Mouse (Mus musculus): ENCODE data around the gene Ncoa4. TPM values are rescaled to one million over a fixed set of nuclear protein-coding genes. Genes with fewer than 3 reads are reported as not detected.

Ncoa4 gene
- total and polyA plus RNA-seq, 3 experiments = 54.5 to 64.6 (median 57.9) TPM

DNA sequence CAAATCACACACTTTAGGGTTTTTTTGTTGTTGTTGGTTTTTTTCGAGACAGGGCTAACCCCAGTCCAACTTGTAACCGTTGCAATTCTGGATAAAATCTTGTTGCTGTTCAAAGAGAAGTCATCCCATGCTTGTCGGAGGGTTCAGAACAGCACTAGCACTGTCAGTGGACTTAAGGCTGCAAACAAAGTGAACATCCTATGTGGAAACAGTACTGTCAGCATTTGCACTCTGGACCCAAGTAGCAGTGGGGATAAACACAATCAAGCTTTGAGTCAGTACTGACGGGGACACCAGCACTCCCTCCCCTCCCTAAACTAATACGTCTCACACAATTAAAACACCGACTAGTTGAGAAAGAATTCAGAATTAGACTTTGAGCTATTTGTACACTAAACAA is 21.2 kb downstream of the Ncoa4 start:
- H3K4me3 ChIP-seq (ENCODE audit: control insufficient read depth in 1 of 2, insufficient read depth in 1 of 2, low read depth in 2 of 2, low read length in 2 of 2) = no peak overlapping the region
- DNase-seq (ENCODE audit: low read depth, low spot score) = no peak
- H3K4me1 ChIP-seq (ENCODE audit: control insufficient read depth in 1 of 2, insufficient read depth in 2 of 2, low read length in 2 of 2) = no peaks in the 10 kb centered on the region
- no peaks in the 10 kb centered on the region for H3K9me3 ChIP-seq (replicated peaks; ENCODE audit: insufficient read depth, low read length)
- H3K79me2 ChIP-seq (ENCODE audit: control insufficient read depth, insufficient read depth, low read length, poor library complexity) = peaks cover 5% of the 10 kb centered on the region; the same call in 1 of the 2 replicates
- H3K27ac ChIP-seq (ENCODE audit: control insufficient read depth, low read depth, low read length) = no peak overlapping the region
- H3K36me3 ChIP-seq (ENCODE audit: control insufficient read depth in 1 of 2, insufficient read depth in 2 of 2, low read length in 2 of 2) = peaks cover 4 to 46% of the 10 kb centered on the region in 2 experiments; a peak in 3 of 4 replicates
- H3K9ac ChIP-seq (ENCODE audit: control insufficient read depth, low read depth, low read length, poor library complexity, severe bottlenecking) = no peak overlapping the region
- no peaks in the 10 kb centered on the region for H3K27me3 ChIP-seq (ENCODE audit: control insufficient read depth in 1 of 2, insufficient read depth in 2 of 2, low read length in 2 of 2)
- peak; percentile 67; the same call in 1 of the 2 replicates for TF ChIP-seq POLR2AphosphoS5 (IDR thresholded peaks at IDR 0.05; ENCODE audit: borderline replicate concordance, low read depth, low read length)
- TF ChIP-seq POLR2AphosphoS2 (IDR thresholded peaks at IDR 0.05; ENCODE audit: low read length) = no peak

DNA sequence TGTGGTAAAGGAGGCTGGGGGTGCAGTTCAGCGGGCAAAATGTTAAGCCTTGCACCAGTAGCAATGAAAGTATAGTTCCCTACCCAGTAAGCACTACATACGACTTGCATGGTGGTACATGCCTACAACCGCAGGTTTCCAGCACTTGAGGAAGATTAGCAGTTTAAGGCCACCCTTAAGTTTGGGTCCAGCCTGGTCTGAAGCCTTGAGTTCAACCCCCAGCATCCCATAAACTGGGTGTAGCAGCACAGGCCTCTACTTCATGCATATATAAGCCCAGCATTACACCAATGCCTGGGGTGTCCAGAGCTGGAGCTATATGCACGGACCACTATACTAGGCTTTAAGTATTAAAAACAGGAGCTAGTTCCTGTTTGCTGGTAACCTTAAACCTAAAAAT is 24.2 kb downstream of the Ncoa4 start:
- H3K9me3 ChIP-seq (replicated peaks; ENCODE audit: insufficient read depth, low read length) = no peaks in the 10 kb centered on the region
- peaks cover 4 to 60% of the 10 kb centered on the region in 2 experiments; a peak in 3 of 4 replicates for H3K36me3 ChIP-seq (ENCODE audit: control insufficient read depth in 1 of 2, insufficient read depth in 2 of 2, low read length in 2 of 2)
- no peak overlapping the region for H3K9ac ChIP-seq (ENCODE audit: control insufficient read depth, low read depth, low read length, poor library complexity, severe bottlenecking)
- TF ChIP-seq NELFE (IDR thresholded peaks at IDR 0.05; ENCODE audit: low read depth, low read length) (no peak), CHD2 (IDR thresholded peaks at IDR 0.05; ENCODE audit: low read length) (no peak), EP300 (IDR thresholded peaks at IDR 0.05; ENCODE audit: low read depth in 1 of 2, low read length in 2 of 2) (no peak), GATA1 (IDR thresholded peaks at IDR 0.05; ENCODE audit: low read depth, low read length) (no peak), MAFK (IDR thresholded peaks at IDR 0.05; ENCODE audit: borderline replicate concordance, low read depth, low read length) (no peak), MYC (IDR thresholded peaks at IDR 0.05; ENCODE audit: low read depth, low read length) (no peak), TBP (IDR thresholded peaks at IDR 0.05; ENCODE audit: low read depth, low read length) (no peak), POLR2A (IDR thresholded peaks at IDR 0.05; ENCODE audit: control insufficient read depth in 1 of 2, insufficient read depth in 1 of 2, low read depth in 1 of 2, low read length in 2 of 2, poor library complexity in 1 of 2) (no peak), GABPA (IDR thresholded peaks at IDR 0.05; ENCODE audit: low read depth, low read length) (no peak)
- H3K27ac ChIP-seq (ENCODE audit: control insufficient read depth, low read depth, low read length) = no peak overlapping the region
- no peak for DNase-seq (ENCODE audit: low read depth, low spot score)
- H3K4me3 ChIP-seq (ENCODE audit: control insufficient read depth in 1 of 2, insufficient read depth in 1 of 2, low read depth in 2 of 2, low read length in 2 of 2) = no peak overlapping the region
- H3K4me1 ChIP-seq (ENCODE audit: control insufficient read depth in 1 of 2, insufficient read depth in 2 of 2, low read length in 2 of 2) = no peaks in the 10 kb centered on the region
- peaks cover 8% of the 10 kb centered on the region; the same call in 1 of the 2 replicates for H3K79me2 ChIP-seq (ENCODE audit: control insufficient read depth, insufficient read depth, low read length, poor library complexity)
- no peaks in the 10 kb centered on the region for H3K27me3 ChIP-seq (ENCODE audit: control insufficient read depth in 1 of 2, insufficient read depth in 2 of 2, low read length in 2 of 2)

- H3K4me3 ChIP-seq (ENCODE audit: control insufficient read depth in 1 of 2, insufficient read depth in 1 of 2, low read depth in 2 of 2, low read length in 2 of 2) = no peak overlapping the region
Measured at GRCm38 (mm10) chr14:32190627-32191391, 31.1 kb downstream of the Ncoa4 start.

More at GRCm38 (mm10) chr14:32190627-32191391, 31.1 kb downstream of the Ncoa4 start:
- TF ChIP-seq ZKSCAN1 (IDR thresholded peaks at IDR 0.05; ENCODE audit: low read depth, low read length) (no peak), USF1 (IDR thresholded peaks at IDR 0.05; ENCODE audit: low read depth, low read length) (no peak), GATA1 (IDR thresholded peaks at IDR 0.05; ENCODE audit: low read depth, low read length) (no peak), SIN3A (IDR thresholded peaks at IDR 0.05; ENCODE audit: low read length) (no peak), ZC3H11A (IDR thresholded peaks at IDR 0.05; ENCODE audit: low read depth, low read length) (no peak), MYB (IDR thresholded peaks at IDR 0.05; ENCODE audit: low read depth, low read length) (no peak), RAD21 (IDR thresholded peaks at IDR 0.05; ENCODE audit: low read depth, low read length) (no peak), E2F4 (IDR thresholded peaks at IDR 0.05; ENCODE audit: borderline replicate concordance, low read depth, low read length) (no peak), ETS1 (IDR thresholded peaks at IDR 0.05; ENCODE audit: low read depth, low read length) (no peak), CHD2 (IDR thresholded peaks at IDR 0.05; ENCODE audit: low read length) (no peak), TBP (IDR thresholded peaks at IDR 0.05; ENCODE audit: low read depth, low read length) (no peak), POLR2A (IDR thresholded peaks at IDR 0.05; ENCODE audit: control insufficient read depth in 1 of 2, insufficient read depth in 1 of 2, low read depth in 1 of 2, low read length in 2 of 2, poor library complexity in 1 of 2) (no peak), MEF2A (IDR thresholded peaks at IDR 0.05; ENCODE audit: extremely low read depth, insufficient replicate concordance, low read depth, low read length, poor library complexity, severe bottlenecking) (no peak), MAX (IDR thresholded peaks at IDR 0.05; ENCODE audit: low read length) (no peak), TCF12 (IDR thresholded peaks at IDR 0.05; ENCODE audit: low read depth, low read length) (no peak)
- Histone ChIP-seq H3K27ac (ENCODE audit: control insufficient read depth, low read depth, low read length) (no peak overlapping the region), H3K36me3 (ENCODE audit: control insufficient read depth in 1 of 2, insufficient read depth in 2 of 2, low read length in 2 of 2) (peaks cover 38 to 61% of the 10 kb centered on the region in 2 experiments), H3K79me2 (ENCODE audit: control insufficient read depth, insufficient read depth, low read length, poor library complexity) (peaks cover 18% of the 10 kb centered on the region; the same call in 1 of the 2 replicates), H3K4me1 (ENCODE audit: control insufficient read depth in 1 of 2, insufficient read depth in 2 of 2, low read length in 2 of 2) (peaks cover 7 to 10% of the 10 kb centered on the region in 2 experiments), H3K9me3 (replicated peaks; ENCODE audit: insufficient read depth, low read length) (no peaks in the 10 kb centered on the region), H3K9ac (ENCODE audit: control insufficient read depth, low read depth, low read length, poor library complexity, severe bottlenecking) (no peak overlapping the region), H3K27me3 (ENCODE audit: control insufficient read depth in 1 of 2, insufficient read depth in 2 of 2, low read length in 2 of 2) (no peaks in the 10 kb centered on the region)
- DNase-seq (ENCODE audit: low read depth, low spot score) = no peak

Measured in MEL (cell line).